Mouse (Mus musculus): ENCODE data around the gene Nap1l5.
"Not testable (repeated sequence)": the region's sequence is repeated elsewhere in the genome, so short reads cannot be mapped to it uniquely, and the experiment has no call there.

The Nap1l5 gene

DNA sequence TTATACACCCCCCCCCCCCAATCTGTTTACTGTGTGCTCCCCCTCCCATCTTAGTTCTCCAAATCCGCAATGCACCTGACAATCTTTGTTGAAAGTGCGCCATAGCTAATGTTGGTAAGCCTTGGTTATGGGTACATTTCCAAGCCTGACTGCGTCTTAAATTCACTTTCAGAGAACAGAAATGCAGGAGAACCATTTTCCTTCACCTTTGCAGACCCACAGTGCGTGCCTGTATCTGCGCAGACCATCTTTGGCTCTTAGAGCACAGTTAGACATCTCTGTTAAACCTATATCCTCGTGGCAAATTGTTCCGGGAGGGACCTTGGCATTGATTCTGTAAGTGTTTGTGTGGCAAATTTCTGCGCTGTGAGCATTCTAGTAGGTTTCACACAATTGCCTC, 460 bp upstream of the Nap1l5 start:
- DNase-seq (ENCODE audit: low spot score in 2 of 2), result no peak

DNA sequence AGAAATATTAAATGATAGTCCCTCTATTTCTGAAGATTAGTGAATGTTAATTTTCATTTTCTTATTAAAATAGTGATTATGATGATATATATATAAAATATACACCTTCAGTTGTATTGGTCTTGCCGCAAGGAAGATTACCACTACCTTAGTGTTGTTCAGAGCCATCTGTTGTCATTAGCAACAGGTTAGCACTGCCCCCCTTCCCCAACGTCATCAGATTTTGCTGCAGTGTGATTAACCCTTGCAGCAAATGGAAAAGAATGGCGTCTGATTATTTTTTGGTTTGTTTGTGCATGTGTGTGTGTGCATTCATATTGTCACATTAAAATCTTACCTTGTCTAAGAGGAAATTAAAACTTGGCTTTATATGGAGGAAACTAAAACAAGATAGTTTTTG, 2.3 kb downstream of the Nap1l5 start:
- no peak for DNase-seq (ENCODE audit: low spot score in 2 of 2)

DNA sequence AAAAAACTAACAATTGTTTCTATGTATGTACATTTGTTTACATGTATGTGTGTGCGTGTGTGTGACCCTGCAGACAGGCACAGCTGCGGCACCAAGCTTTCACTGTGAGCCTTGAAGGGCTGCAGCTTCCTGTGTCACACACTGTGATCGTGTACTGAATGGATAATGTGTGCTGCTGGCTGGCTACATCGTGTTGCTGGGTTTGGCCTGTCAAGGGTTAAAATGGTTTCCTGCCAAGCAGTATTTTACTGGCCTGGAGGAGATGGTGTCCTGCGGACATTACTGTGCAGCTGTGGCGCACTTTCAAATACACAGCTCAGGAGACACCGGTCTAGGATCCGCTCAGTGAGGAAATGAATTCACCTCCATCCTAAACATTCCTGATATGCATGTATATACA, 3.7 kb downstream of the Nap1l5 start:
- DNase-seq (ENCODE audit: low spot score in 2 of 2), result no peak

DNA sequence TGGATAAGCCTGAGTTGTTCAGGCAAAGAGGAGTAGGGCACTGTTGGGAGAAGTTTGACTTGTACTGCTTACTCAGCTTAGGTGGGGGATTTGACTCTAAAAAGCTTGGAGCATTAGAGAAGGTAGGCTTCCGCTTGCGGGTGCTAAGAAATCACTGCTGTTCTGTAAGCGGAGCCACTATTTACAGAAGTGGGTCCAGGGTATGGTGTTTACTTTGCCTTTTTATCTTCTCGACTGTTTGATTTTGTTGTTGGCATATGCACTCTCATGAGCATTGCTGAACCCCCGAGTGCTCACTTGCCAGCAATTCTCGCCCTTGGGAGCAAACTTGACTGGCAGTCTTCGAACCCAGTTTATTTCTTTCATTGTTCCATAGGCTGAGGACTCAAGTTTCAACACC, 6.3 kb downstream of the Nap1l5 start:
- DNase-seq (ENCODE audit: low spot score in 2 of 2), result no peak

DNA sequence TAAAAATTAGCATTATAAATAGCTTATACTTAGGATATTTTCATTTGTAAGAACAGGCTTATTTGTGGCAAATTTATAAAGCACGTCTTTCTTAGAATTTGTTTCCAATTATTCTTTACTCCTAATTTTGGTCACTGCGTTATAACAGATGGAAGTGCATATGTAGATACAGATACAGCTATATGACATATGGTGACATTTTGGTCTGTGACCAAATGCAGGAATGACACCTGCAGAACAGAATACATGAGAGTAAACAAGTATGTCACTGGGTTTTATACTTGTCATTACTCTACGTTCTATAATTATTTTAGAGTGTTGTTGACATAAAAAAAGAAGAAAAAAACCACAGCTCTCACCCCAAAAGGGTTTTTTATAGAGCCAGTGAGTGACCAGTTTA, 7.8 kb downstream of the Nap1l5 start:
- DNase-seq (ENCODE audit: low spot score in 2 of 2), result no peak

DNA sequence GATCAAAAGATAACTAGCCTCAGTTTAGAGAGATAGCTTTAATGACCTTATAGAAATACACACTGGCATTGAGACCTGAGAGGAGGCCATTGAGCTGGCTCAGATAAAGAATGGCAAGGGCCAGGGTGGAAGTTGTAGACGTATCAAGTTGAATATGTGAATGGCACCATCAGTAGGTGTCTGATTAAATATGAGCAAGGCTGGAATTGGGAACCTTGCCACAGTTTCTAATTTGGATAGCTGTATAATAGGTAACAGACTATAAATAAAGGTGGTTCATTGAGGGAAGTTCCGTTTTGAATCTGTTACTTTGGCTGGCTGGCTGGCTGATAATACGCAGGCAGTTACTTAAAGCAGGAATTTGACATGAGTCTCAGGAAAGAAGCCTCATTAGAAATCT, 10.2 kb downstream of the Nap1l5 start:
- no peak for DNase-seq (ENCODE audit: low spot score in 2 of 2)

DNA sequence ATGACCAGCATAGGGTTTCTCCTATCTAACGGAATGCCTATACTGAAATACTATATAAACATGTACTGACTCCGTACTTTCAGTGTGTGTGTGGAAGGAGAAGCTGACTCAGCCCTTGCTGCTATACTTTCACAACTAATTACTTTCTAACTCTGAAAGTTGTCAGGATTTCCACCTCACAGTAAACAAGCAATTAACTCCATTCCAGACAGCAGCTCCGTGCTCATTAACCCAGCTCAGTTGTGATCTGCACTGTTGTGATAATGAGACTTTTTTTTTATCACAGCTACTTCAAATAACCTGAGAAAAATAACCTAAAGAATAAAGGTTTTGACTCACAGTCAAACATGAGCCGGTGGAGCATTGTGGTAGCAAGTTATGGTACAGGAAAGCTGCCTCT, 11.9 kb downstream of the Nap1l5 start:
- no peak for DNase-seq (ENCODE audit: low spot score in 2 of 2)

DNA sequence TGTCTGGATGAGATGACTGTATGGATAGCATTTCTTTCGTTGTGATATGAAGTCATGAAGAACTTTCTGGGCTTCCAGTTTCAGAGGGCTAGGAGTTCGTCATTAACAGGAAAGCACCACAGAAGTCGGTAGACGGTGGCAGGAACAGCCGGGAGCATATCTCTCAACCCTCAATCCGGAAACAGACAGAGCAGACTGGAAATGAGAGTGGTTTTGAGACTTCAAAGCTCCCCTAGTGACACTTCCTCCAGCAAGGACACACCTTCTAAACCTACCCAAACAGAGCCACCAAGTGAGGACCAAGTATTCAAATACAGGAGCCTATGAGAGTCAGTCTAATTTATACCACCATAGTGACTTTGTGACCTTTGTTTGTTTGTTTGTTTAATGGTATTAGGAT, 13.6 kb downstream of the Nap1l5 start:
- DNase-seq (ENCODE audit: low spot score in 2 of 2), result no peak

DNA sequence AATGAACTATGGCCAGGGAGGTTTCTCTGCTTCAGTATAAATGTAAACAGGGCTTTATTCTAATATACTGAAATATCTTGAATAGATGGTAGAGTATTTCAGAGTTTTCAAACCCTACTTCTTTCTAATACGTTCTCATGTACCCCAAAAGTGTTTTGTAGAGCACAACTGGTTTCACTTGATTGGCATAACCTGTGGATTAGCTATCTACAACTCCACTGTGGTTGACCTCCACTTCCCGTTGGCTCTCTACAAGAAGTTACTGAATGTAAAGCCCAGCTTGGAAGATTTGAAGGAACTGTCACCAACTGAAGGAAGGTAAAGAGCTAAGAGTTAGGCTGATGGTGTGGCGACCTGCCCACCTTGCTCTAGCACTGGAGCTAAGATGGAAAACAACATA, 17.0 kb downstream of the Nap1l5 start:
- no peak for DNase-seq (ENCODE audit: low spot score in 2 of 2)

DNA sequence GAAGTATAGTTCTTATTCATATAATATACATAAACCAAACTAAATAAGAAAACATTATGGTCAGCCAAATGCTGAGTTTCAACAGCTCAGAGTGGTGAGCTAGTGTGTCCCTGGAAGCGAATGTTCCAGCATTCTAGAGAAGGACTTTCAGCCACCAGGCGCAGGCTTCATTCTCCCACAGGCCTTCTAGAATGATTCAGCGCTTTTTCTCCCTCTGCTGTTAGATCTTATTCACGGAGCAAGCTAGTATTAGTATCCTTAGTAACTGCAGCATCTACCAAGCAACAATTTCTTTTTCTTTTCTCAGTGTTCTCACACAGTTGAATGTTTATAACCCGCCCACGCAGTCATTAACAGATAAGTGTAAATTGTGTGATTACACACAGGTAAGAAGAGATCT, 24.6 kb downstream of the Nap1l5 start:
- no peak for DNase-seq (ENCODE audit: low spot score in 2 of 2)

DNA sequence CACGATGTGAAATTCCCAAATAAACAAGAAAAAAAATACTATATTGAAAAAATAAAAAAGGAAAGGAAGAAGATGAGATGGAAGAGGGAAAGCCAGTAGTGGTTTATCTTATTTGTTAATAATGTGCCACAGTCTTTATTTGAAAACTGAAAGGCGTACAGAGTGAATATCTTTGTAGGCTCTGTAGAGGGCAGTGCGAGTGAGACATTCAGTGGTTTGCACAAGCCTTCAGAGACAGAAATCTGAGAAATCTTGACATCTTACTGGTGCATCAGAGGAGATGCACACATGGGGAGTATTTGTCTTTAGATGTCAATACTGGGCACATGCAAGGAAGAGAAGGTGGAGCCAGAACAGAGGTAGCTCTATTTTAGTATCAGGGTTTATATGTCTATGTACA, 25.5 kb downstream of the Nap1l5 start:
- DNase-seq (ENCODE audit: low spot score in 2 of 2), result no peak

DNA sequence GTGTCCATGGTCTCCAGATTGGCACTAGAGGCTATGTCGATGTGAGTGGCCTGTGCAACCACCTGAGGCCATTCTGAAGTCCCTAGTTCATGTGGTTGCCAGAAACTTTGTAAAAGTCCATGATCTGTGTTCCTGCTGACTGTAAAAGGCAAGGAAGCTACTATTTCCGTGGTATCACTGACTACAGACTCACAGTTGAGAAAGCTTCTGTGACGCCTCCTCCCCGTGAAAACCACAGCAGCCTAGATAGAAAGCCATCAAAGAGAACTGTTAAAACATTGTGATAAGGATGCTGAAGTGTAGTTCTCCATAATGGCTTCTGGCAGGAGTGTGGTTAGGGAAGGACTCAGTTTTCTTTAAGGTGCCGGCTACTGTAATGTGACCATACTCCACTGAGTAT, 26.0 kb downstream of the Nap1l5 start:
- DNase-seq (ENCODE audit: low spot score in 2 of 2), result no peak

DNA sequence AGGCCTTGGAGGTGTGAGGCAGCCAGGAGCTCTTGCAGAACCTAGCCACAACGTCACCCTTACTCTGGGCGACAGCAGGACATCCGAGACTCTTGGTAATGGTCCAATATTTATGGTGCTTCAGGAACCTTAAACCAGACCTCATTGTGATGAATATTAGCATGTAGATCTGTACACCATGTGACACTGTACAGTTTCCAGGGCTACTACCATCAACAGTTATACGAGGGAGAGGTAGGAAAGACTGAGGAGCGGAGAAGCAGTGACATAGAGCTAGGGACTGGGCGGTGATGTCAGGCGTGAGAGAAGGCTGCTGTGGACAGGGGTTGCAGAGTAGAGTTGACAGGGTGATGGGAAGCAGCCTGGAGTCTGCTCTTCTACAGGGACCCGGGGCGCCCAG, 26.9 kb downstream of the Nap1l5 start:
- DNase-seq (ENCODE audit: low spot score in 2 of 2), result no peak

DNA sequence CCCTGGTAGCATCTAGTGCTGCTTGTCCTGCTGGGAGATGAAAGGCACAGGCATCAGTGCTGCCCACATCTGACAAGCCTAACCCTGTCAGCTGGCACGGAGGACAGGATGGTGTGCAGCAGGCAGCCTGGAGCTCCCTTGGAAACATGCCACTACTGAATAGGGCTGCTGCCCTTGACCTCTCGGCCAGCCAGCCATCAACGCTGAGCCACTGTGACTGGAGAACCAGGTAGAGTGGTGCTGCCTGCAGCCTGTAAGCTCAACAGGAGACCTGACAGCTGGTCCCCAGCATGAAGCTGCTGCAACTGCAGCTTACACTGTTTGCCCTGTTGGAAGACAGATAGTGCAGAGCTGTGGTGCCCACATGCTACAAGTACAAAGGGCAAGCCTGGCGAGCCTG, 27.3 kb downstream of the Nap1l5 start:
- no peak for DNase-seq (ENCODE audit: low spot score in 2 of 2)

DNA sequence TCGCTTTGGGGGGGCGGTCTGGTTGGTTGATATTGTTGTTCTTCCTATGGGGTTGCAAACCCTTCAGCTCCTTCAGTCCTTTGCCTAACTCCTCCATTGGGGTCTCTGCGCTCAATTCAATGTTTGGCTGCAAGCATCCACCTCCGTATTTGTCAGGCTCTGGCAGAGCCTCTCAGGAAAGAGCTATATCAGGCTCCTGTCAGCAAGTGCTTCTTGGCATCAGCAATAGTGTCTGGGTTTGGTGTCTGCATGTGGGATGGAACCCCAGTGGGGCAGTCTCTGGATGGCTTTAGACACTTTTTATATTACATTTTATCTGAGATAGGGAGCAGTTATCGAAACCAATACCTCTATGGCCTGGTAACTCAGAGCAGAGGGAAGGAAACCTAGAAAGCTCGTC, 39.0 kb downstream of the Nap1l5 start:
- not testable (repeated sequence) for DNase-seq (ENCODE audit: low spot score in 2 of 2)

DNA sequence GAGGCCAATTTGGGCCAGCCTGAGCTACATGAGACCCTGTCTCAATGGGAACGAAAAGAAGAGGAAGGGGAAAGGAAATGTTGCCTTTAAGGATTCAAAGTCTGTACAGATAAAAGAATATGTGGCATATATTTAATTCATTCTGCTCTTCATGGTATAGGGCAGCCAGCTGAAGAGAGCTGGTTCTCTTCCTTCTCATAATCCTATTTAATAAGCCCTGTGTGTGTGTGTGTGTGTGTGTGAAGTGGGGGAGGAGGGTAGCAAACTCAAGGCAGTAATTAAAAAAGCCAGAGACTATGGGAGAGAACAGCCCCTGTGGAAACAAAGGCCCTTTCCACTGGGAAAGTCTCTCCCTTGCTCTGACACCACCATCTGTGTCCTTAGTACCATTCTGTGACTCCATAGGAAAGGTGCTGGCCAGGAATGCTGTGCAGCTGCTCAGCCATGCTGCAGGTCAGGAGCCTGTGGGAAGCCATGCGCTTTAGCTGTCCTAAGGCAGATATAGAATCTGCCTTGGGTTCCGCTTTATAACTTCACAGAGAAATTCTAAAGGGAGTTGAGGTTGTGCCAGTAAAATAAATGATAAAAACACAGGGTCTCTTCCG, 43.1 kb downstream of the Nap1l5 start:
- DNase-seq (ENCODE audit: low spot score in 2 of 2), result no peak

DNA sequence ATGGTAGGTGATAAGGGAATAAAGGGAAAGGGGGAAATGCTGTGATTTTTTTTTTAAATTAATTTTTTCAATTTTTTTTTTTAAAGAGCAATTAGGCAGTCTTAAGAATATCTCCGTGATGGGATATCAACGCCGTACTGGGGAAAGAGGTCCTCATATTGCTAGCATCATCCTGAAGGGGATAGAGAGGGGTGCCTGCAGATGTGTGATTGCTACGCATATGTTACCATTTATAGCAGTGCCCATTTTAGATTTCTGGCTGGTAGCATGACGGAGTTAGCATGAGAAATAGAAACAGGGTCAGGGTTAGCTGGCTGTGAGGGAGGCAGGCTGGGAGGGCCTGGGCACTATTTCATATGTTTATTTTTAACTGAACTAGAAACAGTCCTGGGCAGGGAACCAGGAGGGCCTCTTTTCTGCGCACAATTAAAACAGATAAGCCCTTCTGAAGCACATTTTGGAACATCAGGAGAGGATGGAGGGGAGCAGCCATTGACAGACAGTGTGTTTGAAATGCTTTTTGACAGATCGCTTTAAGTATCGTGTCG, 44.4 kb downstream of the Nap1l5 start:
- DNase-seq (ENCODE audit: low spot score in 2 of 2), result no peak

DNA sequence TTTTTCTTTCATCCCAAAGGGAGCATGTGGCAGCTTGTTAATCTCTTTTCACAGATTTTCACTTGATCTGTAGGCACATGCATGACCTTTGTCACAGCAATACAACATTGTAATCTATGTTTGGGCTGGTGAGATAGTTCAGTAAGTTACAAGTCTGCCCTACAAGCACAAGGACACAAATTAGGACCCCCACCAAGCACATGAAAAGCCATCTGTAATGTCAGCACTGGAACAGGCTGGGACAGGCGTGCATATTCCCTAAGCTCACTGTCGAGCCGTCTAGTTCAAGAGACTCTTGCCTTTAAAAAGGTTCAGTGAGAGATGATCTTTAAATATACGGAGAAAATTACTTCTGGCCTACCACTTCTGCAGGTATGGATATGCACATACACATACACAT, 47.4 kb downstream of the Nap1l5 start:
- DNase-seq (ENCODE audit: low spot score in 2 of 2), result no peak

DNA sequence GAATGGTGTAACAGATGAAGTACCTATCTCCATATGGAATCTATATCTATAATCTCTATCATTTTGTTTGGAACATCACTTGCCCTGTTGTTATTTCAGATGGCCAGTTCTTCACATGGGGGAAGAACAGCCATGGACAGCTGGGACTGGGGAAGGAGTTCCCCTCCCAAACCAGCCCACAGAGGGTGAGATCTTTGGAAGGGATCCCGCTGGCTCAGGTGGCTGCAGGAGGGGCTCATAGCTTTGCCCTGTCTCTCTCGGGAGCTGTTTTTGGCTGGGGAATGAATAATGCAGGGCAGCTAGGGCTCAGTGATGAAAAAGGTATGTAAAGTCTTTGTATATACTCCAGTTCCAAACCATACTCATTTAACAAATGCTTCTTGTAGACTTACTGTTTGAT, 50.4 kb downstream of the Nap1l5 start:
- no peak for DNase-seq (ENCODE audit: low spot score in 2 of 2)

DNA sequence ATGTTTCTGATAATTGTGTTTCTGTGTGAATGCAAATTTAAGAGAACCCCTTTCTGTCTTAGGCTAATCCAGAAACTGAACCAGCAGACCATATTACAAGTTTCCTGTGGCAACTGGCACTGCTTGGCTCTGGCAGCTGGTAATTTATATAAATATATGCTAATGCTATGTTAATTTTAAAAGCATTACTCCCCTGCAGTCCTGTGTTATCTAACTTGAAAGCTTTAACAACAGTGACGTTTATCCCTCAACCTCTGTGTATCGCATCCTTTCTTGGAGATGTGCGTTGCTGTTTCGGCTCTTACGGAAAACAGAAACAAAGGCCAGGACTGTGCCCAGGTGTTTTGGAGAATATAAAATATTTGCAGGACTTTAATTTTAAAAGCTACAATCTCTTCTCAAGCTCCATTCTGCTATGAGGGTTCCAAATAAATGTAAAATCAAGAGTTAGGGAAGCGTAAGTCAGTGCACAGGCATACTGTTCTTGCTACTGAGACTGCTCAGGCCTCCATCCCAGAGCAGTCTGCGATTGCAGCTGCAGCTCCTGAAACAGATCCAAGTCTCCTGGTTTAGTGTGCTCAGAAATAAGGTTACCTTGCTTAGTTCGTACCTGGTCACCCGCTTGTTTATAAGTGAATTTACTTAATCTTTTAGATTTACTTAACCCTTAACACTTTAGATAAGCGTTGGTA, 51.1 kb downstream of the Nap1l5 start:
- no peak for DNase-seq (ENCODE audit: low spot score in 2 of 2)
